Mouse (Mus musculus) small intestine, adult 2 months (tissue): ENCODE results near the gene Osbpl11.

Experiments used
- CTCF ChIP-seq: fragments of 200-500 bp; IDR thresholded peaks from 2 replicates; pipeline ENCODE4 v1.5.1; 2012; ENCODE audit warnings: low read depth, mild to moderate bottlenecking, control low read depth, inconsistent platforms, low read length, moderate library complexity, mixed read lengths; ENCODE audit not compliant: insufficient replicate concordance, insufficient read length; ENCODE audit errors: extremely low read depth
- POLR2A ChIP-seq: fragments of 200-500 bp; IDR thresholded peaks from 2 replicates; pipeline ENCODE4 v1.6.1; 2012; ENCODE audit warnings: low read depth, mild to moderate bottlenecking, control low read depth, inconsistent platforms, low read length, moderate library complexity

DNA sequence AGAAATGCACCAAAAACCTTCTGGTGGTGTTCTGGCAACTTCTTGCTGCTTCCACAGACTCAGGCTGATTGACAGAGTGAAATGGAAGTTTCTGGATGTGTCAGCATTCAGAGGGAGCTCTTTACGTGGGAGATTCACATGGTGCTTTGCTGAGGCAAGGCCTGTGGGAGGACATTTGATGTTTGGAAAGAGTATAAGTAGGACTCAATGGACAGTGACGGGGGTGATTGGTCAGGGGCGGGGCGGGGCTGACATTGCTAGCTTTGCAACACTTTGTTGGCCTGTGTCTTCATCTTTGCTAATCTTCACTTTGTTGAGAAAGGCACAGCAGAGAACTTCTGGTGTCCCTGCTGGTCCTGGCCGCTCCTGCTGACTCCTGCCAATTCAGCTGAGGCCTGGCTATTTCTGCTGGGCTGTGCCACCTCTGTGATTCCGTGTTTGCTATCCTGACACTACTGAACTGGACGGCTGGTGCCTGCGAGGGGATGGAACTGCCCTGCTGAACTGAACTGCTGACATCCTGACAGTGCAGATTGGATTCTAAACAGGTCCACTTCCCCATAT is 15.3 kb upstream of the Osbpl11 start:
- no peak for TF ChIP-seq POLR2A
- no peak for TF ChIP-seq CTCF
